Mouse (Mus musculus) megakaryocyte, adult 5-6 weeks (primary cell): ENCODE results near the gene Lrfn3. TPM values are rescaled to one million over a fixed set of nuclear protein-coding genes. Genes with fewer than 3 reads are reported as not detected.

Experiments used
- ATAC-seq: 2 replicates; pipeline ENCODE4 v1.8.0; 2016; ENCODE audit warnings: mild to moderate bottlenecking, inconsistent platforms; ENCODE audit not compliant: poor library complexity, severe bottlenecking
- total RNA-seq, 2 experiments: library from RNA; stranded (forward) in 1 of 2; stranded (reverse) in 1 of 2; fragments of 153-499, 151-499 nt in 1 of 2; fragments of 221-1000, 200-1000 nt in 1 of 2; gene quantifications; 2 replicates each; pipeline versions ENCODE4 v1.2.3 to v1.2.4; 2015 to 2017

The Lrfn3 gene
- total RNA-seq, 2 experiments from 2014 or later, result not detected

- ATAC-seq, result no peak
Observed at GRCm38 (mm10) chr7:30315559-30316529, 46.7 kb downstream of the Lrfn3 start.

DNA sequence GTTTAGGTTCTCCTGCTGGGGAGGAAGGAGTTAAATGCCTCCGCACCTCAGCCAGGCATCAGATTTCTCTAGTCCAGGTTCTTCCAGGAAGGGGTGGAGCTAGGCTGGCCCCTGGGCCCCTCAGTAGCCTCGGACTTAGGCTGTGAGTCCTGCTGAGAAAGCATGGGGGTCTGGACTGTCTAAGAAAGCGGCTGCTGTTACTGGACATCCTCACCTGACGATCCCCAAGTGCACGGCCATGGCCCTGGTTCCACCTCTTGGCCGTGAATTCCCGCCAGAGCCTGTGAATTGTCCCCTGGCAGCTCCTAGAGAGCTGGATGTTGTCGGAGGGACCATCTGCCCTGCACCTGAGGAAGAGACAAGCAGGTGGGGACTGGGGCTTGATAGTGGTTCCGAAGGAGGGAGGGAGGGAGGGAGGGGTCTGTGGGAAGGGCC, 47.8 kb downstream of the Lrfn3 start, which contains the start of gene Syne4:
Syne4 (plus strand) TSS at position 87 of the 435 bp plus-strand sequence.
- ATAC-seq, result no peak

- no peak for ATAC-seq
Observed at GRCm38 (mm10) chr7:30313666-30314320, 48.8 kb downstream of the Lrfn3 start.

DNA sequence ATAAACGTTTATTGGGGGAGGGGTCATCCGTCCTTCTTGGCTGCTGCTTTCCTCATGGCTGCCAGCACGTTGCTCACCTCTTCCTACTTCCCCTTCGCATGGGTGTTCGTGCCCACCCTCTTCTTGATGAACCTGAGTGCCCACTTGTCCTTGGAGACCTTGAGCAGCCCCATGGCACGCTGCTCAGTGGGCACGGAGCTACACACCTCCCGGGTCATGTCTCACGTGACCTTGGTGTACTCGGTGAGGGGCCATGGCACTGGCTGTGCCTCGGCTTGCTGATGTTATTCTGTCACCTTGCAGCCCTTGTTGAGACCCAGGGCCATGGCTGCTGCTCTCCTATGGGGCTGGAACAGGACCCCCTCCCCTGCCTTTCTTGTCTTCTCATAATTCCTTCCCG, 52.4 kb downstream of the Lrfn3 start:
- ATAC-seq, result no peak

- no peak for ATAC-seq
Observed at GRCm38 (mm10) chr7:30309395-30310129, 53.0 kb downstream of the Lrfn3 start.

GRCm38 (mm10) chr7:30308076-30309005, 54.2 kb downstream of the Lrfn3 start, which contains the start of gene Alkbh6:
Gene Alkbh6, plus strand, starts transcription at chr7:30308717.
- ATAC-seq, result peak; percentile 100

DNA sequence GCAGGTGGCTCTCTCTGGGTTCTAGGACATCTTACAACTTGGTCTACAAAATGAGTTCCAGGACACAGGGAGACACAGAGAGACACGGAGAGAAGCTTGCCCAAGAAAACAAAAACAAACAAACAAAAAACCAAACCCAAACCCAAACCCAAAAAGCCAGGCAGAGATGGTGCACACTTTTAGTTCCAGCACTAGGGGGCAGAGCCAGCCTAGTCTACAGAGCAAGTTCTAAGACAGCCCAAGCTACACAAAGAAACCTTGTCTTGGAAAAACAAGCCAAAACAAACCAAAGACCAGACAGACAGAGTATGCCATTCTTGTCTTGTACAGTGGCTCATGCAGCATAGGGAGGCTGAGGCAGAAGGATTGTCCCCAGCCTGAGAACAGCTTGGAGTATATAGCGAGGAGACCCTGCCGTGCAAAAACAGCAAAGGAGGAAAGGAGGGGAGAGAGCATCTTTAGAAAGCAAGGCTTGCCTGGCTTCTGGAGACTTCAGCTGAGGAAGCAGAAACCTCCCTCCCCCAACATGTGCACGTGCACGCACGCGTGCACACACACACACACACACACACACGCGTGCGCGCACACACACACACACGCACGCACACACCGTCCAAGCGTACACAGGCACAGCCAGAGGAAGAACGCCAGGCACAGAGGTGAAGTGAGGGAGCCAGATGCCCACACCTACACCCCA, 56.3 kb downstream of the Lrfn3 start:
- no peak for ATAC-seq

Other genes with a start within 250 kb of the Lrfn3 start
Only the 30 nearest of the 31 such genes appear.
- 16.6 and 25.2 TPM in 2 replicates for gene Zfp146, start 193.0 kb downstream of the Lrfn3 start, total RNA-seq (2015)
- gene Zfp146, start 193.0 kb downstream of the Lrfn3 start, total RNA-seq (2017), result 32.8 and 35.2 TPM in 2 replicates
- 0.91 and 1.6 TPM in 2 replicates for gene Cox7a1, start 178.6 kb downstream of the Lrfn3 start, total RNA-seq (2015)
- gene Cox7a1, start 178.6 kb downstream of the Lrfn3 start, total RNA-seq (2017), result 0.94 and 2.4 TPM in 2 replicates
- 485 and 524 TPM in 2 replicates for gene Capns1, start 164.0 kb downstream of the Lrfn3 start, total RNA-seq (2015)
- gene Capns1, start 164.0 kb downstream of the Lrfn3 start, total RNA-seq (2017), result 307 and 314 TPM in 2 replicates
- 46.4 and 51.0 TPM in 2 replicates for gene Polr2i, start 130.8 kb downstream of the Lrfn3 start, total RNA-seq (2015)
- gene Polr2i, start 130.8 kb downstream of the Lrfn3 start, total RNA-seq (2017), result 31.5 and 39.1 TPM in 2 replicates
- gene Tbcb, start 130.5 kb downstream of the Lrfn3 start, total RNA-seq (2015), result 84.2 and 92.7 TPM in 2 replicates
- gene Tbcb, start 130.5 kb downstream of the Lrfn3 start, total RNA-seq (2017), result 30.2 and 48.2 TPM in 2 replicates
- gene Ovol3, start 127.0 kb downstream of the Lrfn3 start, total RNA-seq (2015), result 0.55 TPM in 1 of 2 replicates, not detected in the other
- not detected in 2 replicates for gene Ovol3, start 127.0 kb downstream of the Lrfn3 start, total RNA-seq (2017)
- gene Thap8, start 82.7 kb downstream of the Lrfn3 start, total RNA-seq (2015), result 0.36 and 0.51 TPM in 2 replicates
- gene Thap8, start 82.7 kb downstream of the Lrfn3 start, total RNA-seq (2017), result 0.84 and 1.1 TPM in 2 replicates
- gene Wdr62, start 82.4 kb downstream of the Lrfn3 start, total RNA-seq (2015), result 13.3 and 19.5 TPM in 2 replicates
- gene Wdr62, start 82.4 kb downstream of the Lrfn3 start, total RNA-seq (2017), result 6.8 and 10.5 TPM in 2 replicates
- 0.04 TPM in 1 of 2 replicates, not detected in the other for gene Clip3, start 71.0 kb downstream of the Lrfn3 start, total RNA-seq (2015)
- not detected in 2 replicates for gene Clip3, start 71.0 kb downstream of the Lrfn3 start, total RNA-seq (2017)
- 18.2 and 24.2 TPM in 2 replicates for gene Alkbh6, start 54.1 kb downstream of the Lrfn3 start, total RNA-seq (2015)
- 19.0 and 22.3 TPM in 2 replicates for gene Alkbh6, start 54.1 kb downstream of the Lrfn3 start, total RNA-seq (2017)
- 0.58 and 1.9 TPM in 2 replicates for gene Syne4, start 48.0 kb downstream of the Lrfn3 start, total RNA-seq (2015)
- gene Syne4, start 48.0 kb downstream of the Lrfn3 start, total RNA-seq (2017), result 0.49 and 1.1 TPM in 2 replicates
- 0.11 TPM in 1 of 2 replicates, not detected in the other for gene E130208F15Rik, start 41.0 kb downstream of the Lrfn3 start, total RNA-seq (2015)
- gene E130208F15Rik, start 41.0 kb downstream of the Lrfn3 start, total RNA-seq (2017), result 0.57 and 0.88 TPM in 2 replicates
- gene Sdhaf1, start 38.9 kb downstream of the Lrfn3 start, total RNA-seq (2015), result 3.7 and 5.1 TPM in 2 replicates
- 5.8 and 5.9 TPM in 2 replicates for gene Sdhaf1, start 38.9 kb downstream of the Lrfn3 start, total RNA-seq (2017)
- gene Tyrobp, start 51.0 kb upstream of the Lrfn3 start, total RNA-seq (2015), result 2,723 and 2,838 TPM in 2 replicates
- gene Tyrobp, start 51.0 kb upstream of the Lrfn3 start, total RNA-seq (2017), result 1,463 and 1,715 TPM in 2 replicates
- 45.8 and 47.6 TPM in 2 replicates for gene Hcst, start 57.1 kb upstream of the Lrfn3 start, total RNA-seq (2015)
- gene Hcst, start 57.1 kb upstream of the Lrfn3 start, total RNA-seq (2017), result 13.3 and 18.5 TPM in 2 replicates
- 23.0 and 28.6 TPM in 2 replicates for gene Nfkbid, start 59.0 kb upstream of the Lrfn3 start, total RNA-seq (2015)
- 13.3 and 17.2 TPM in 2 replicates for gene Nfkbid, start 59.0 kb upstream of the Lrfn3 start, total RNA-seq (2017)
- 0.07 and 0.25 TPM in 2 replicates for gene Aplp1, start 82.8 kb upstream of the Lrfn3 start, total RNA-seq (2015)
- gene Aplp1, start 82.8 kb upstream of the Lrfn3 start, total RNA-seq (2017), result 0.08 TPM in 1 of 2 replicates, not detected in the other
- gene Kirrel2, start 94.9 kb upstream of the Lrfn3 start, total RNA-seq (2015), result not detected in 2 replicates
- gene Kirrel2, start 94.9 kb upstream of the Lrfn3 start, total RNA-seq (2017), result 0.07 TPM in 1 of 2 replicates, not detected in the other
- not detected in 2 replicates for gene Nphs1, start 95.5 kb upstream of the Lrfn3 start, total RNA-seq (2015)
- gene Nphs1, start 95.5 kb upstream of the Lrfn3 start, total RNA-seq (2017), result 0.29 TPM in 1 of 2 replicates, not detected in the other
- not detected in 2 replicates for gene Prodh2, start 130.8 kb upstream of the Lrfn3 start, total RNA-seq (2015)
- not detected in 2 replicates for gene Prodh2, start 130.8 kb upstream of the Lrfn3 start, total RNA-seq (2017)
- gene Arhgap33, start 172.3 kb upstream of the Lrfn3 start, total RNA-seq (2015), result 7.0 and 10.6 TPM in 2 replicates
- gene Arhgap33, start 172.3 kb upstream of the Lrfn3 start, total RNA-seq (2017), result 3.1 and 4.9 TPM in 2 replicates
- gene Hspb6, start 189.4 kb upstream of the Lrfn3 start, total RNA-seq (2015), result 10.7 and 11.0 TPM in 2 replicates
- gene Hspb6, start 189.4 kb upstream of the Lrfn3 start, total RNA-seq (2017), result 3.8 and 5.2 TPM in 2 replicates
- gene Proser3, start 189.5 kb upstream of the Lrfn3 start, total RNA-seq (2015), result 3.6 and 6.6 TPM in 2 replicates
- gene Proser3, start 189.5 kb upstream of the Lrfn3 start, total RNA-seq (2017), result 2.4 and 2.6 TPM in 2 replicates
- gene Lin37, start 197.1 kb upstream of the Lrfn3 start, total RNA-seq (2015), result 54.7 and 64.1 TPM in 2 replicates
- gene Lin37, start 197.1 kb upstream of the Lrfn3 start, total RNA-seq (2017), result 13.0 and 22.4 TPM in 2 replicates
- gene U2af1l4, start 200.5 kb upstream of the Lrfn3 start, total RNA-seq (2015), result 15.2 and 19.6 TPM in 2 replicates
- 63.3 and 69.7 TPM in 2 replicates for gene U2af1l4, start 200.5 kb upstream of the Lrfn3 start, total RNA-seq (2017)
- gene Gm49396, start 200.6 kb upstream of the Lrfn3 start, total RNA-seq (2015), result 1.0 and 2.1 TPM in 2 replicates
- 3.6 and 3.8 TPM in 2 replicates for gene Gm49396, start 200.6 kb upstream of the Lrfn3 start, total RNA-seq (2017)
- 216 and 221 TPM in 2 replicates for gene Psenen, start 200.9 kb upstream of the Lrfn3 start, total RNA-seq (2015)
- gene Psenen, start 200.9 kb upstream of the Lrfn3 start, total RNA-seq (2017), result 154 and 162 TPM in 2 replicates
- 4.6 and 8.0 TPM in 2 replicates for gene Igflr1, start 202.7 kb upstream of the Lrfn3 start, total RNA-seq (2015)
- not detected in 2 replicates for gene Igflr1, start 202.7 kb upstream of the Lrfn3 start, total RNA-seq (2017)
- gene Kmt2b, start 226.0 kb upstream of the Lrfn3 start, total RNA-seq (2015), result 60.9 and 78.2 TPM in 2 replicates
- 8.0 and 24.3 TPM in 2 replicates for gene Kmt2b, start 226.0 kb upstream of the Lrfn3 start, total RNA-seq (2017)
- gene Zbtb32, start 236.1 kb upstream of the Lrfn3 start, total RNA-seq (2015), result 0.78 TPM in 1 of 2 replicates, not detected in the other
- gene Zbtb32, start 236.1 kb upstream of the Lrfn3 start, total RNA-seq (2017), result 2.0 and 2.9 TPM in 2 replicates